Mouse (Mus musculus): ENCODE results near the gene Usp2. TPM values are rescaled to one million over a fixed set of nuclear protein-coding genes. Genes with fewer than 3 reads are reported as not detected.
A peak's percentile ranks its signal among the peaks of the same experiment; 100 is the strongest.

Usp2 gene
- total and polyA plus RNA-seq, 2 experiments from 2014 or later, result 14.2 to 19.6 TPM

DNA sequence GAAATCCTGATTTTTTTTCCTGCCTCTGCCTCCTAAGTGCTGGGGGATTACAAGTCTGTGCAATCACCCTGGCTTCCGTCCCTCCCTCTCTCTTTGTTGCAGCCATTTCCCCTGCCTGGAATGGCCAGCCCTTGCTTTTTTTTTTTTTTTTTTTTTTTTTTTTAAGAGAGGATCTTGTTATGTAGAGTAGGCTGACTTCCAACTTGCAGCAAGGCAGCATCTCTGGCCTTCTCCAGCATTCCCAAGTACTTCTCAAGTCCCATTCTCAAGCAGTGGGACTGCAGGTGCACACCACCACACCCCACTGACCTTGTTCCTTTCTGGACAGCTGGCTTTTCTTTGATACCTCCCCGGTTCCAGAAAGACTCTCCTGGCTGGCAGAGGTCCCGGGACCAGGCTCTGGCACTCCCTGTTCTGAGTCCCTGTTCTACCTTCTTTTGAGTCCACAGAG is 60.6 kb downstream of the Usp2 start:
- H3K4me2 ChIP-seq (ENCODE audit: low read depth, low read length), result no peak overlapping the region
- H3K27me3 ChIP-seq (ENCODE audit: insufficient read depth, low read length), result peaks cover 2% of the 10 kb centered on the region; the same call in 1 of the 2 replicates
- H3K36me3 ChIP-seq (ENCODE audit: insufficient read depth, low read length), result no peaks in the 10 kb centered on the region
- H3K27ac ChIP-seq, result no peak overlapping the region
- DNase-seq (ENCODE audit: low spot score) (no peak), ATAC-seq (no peak)
- no peak overlapping the region for H3K4me3 ChIP-seq (ENCODE audit: low read length)
- no peaks in the 10 kb centered on the region for H3K9me3 ChIP-seq (ENCODE audit: low read length)
- no peak for TF ChIP-seq CTCF (IDR thresholded peaks at IDR 0.05; ENCODE audit: low read depth)
- no peak overlapping the region for H3K9ac ChIP-seq (replicated peaks; ENCODE audit: low read length)
- 35% methylated on average over 3 of the region's 3 CpGs for WGBS
- peaks cover 4% of the 10 kb centered on the region for H3K4me1 ChIP-seq (ENCODE audit: insufficient read depth, low read length)

DNA sequence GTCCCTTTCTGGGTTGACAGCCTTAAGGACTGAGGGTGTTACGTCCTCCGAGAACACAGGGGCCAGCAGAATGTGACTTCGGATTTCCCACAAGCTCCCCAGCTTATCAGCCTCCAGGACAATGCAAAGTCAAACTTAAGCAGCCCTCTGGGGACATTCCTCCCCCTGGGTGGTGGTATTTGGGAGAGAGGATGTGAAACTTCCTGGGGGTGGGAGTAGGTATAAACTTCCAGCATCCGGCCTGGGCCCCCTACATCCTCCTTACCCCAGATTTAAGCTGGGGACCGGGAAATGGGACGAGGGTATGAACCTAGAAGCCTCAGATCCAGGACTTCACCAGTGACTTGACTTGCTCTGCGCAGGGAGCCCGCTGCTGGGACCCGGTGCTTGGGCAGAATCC is 62.8 kb downstream of the Usp2 start:
- H3K27ac ChIP-seq, result 0 out of 2 replicates have a peak overlapping the region, but pooled peaks have one; percentile 22

DNA sequence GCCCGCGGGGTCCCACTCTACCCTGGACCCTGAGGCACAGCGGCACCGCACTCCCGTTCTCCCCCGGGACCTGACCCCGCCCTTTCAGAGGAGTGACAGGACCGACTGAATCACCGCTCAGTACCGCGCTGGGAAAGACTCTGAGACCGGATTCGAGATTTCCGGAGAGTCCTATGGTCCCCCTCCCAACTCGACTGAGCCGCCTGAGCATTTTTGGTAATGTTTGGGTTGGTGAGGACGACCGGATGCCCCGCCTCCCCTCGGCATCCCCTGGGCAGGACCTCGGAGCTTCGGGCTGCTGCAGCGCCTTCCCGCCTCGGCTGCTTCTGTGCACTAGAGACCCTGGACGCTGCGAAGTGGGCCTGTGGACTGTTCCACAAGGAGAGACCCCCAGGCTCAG is 63.2 kb downstream of the Usp2 start:
- under 1% methylated on average over 27 of the region's 27 CpGs for WGBS
- ATAC-seq (0 out of 2 replicates have a peak, but pooled peaks have one; percentile 25), DNase-seq (ENCODE audit: low spot score) (peak; percentile 20)
- Histone ChIP-seq H3K27ac (0 out of 2 replicates have a peak overlapping the region, but pooled peaks have one; percentile 22), H3K4me1 (ENCODE audit: insufficient read depth, low read length) (peaks cover 13% of the 10 kb centered on the region), H3K9me3 (ENCODE audit: low read length) (no peaks in the 10 kb centered on the region), H3K4me2 (ENCODE audit: low read depth, low read length) (peak overlapping the region; percentile 59), H3K27me3 (ENCODE audit: insufficient read depth, low read length) (peaks cover 14% of the 10 kb centered on the region; the same call in 1 of the 2 replicates), H3K36me3 (ENCODE audit: insufficient read depth, low read length) (no peaks in the 10 kb centered on the region), H3K9ac (replicated peaks; ENCODE audit: low read length) (peak overlapping the region; percentile 26; the same call in 1 of the 2 replicates), H3K4me3 (ENCODE audit: low read length) (peak overlapping the region; percentile 26)
- no peak for TF ChIP-seq CTCF (IDR thresholded peaks at IDR 0.05; ENCODE audit: low read depth)

More for the DNA sequence above, 62.8 kb downstream of the Usp2 start:
- H3K4me1 ChIP-seq (ENCODE audit: insufficient read depth, low read length), result peaks cover 13% of the 10 kb centered on the region
- H3K4me2 ChIP-seq (ENCODE audit: low read depth, low read length), result peak overlapping the region; percentile 59
- H3K36me3 ChIP-seq (ENCODE audit: insufficient read depth, low read length), result no peaks in the 10 kb centered on the region
- DNase-seq (ENCODE audit: low spot score) (no peak), ATAC-seq (no peak)
- H3K27me3 ChIP-seq (ENCODE audit: insufficient read depth, low read length), result peaks cover 14% of the 10 kb centered on the region; the same call in 1 of the 2 replicates
- no peaks in the 10 kb centered on the region for H3K9me3 ChIP-seq (ENCODE audit: low read length)
- TF ChIP-seq CTCF (IDR thresholded peaks at IDR 0.05; ENCODE audit: low read depth), result no peak
- H3K4me3 ChIP-seq (ENCODE audit: low read length), result peak overlapping the region; percentile 26
- H3K9ac ChIP-seq (replicated peaks; ENCODE audit: low read length), result peak overlapping the region; percentile 26; the same call in 1 of the 2 replicates
- WGBS, result 13% methylated on average over 9 of the region's 9 CpGs

- Histone ChIP-seq H3K4me3 (ENCODE audit: low read length) (no peak overlapping the region), H3K36me3 (ENCODE audit: insufficient read depth, low read length) (no peaks in the 10 kb centered on the region), H3K9ac (replicated peaks; ENCODE audit: low read length) (no peak overlapping the region), H3K27me3 (ENCODE audit: insufficient read depth, low read length) (peaks cover 14% of the 10 kb centered on the region; the same call in 1 of the 2 replicates), H3K9me3 (ENCODE audit: low read length) (no peaks in the 10 kb centered on the region), H3K4me1 (ENCODE audit: insufficient read depth, low read length) (peaks cover 13% of the 10 kb centered on the region), H3K27ac (no peak overlapping the region), H3K4me2 (ENCODE audit: low read depth, low read length) (peak overlapping the region; percentile 59; the same call in 1 of the 2 replicates)
- 22% methylated on average over 19 of the region's 19 CpGs for WGBS
- ATAC-seq, result peak; percentile 18; the same call in 1 of the 2 replicates
- TF ChIP-seq CTCF (IDR thresholded peaks at IDR 0.05; ENCODE audit: low read depth), result no peak
- DNase-seq (ENCODE audit: low spot score), result no peak
Observed at GRCm38 (mm10) chr9:44130581-44131275, 63.9 kb downstream of the Usp2 start.

- ATAC-seq (no peak), DNase-seq (ENCODE audit: low spot score) (no peak)
- Histone ChIP-seq H3K27ac (peak overlapping the region; percentile 8; the same call in 1 of the 2 replicates), H3K4me3 (ENCODE audit: low read length) (no peak overlapping the region), H3K4me2 (ENCODE audit: low read depth, low read length) (no peak overlapping the region), H3K9ac (replicated peaks; ENCODE audit: low read length) (no peak overlapping the region), H3K36me3 (ENCODE audit: insufficient read depth, low read length) (no peaks in the 10 kb centered on the region), H3K27me3 (ENCODE audit: insufficient read depth, low read length) (peaks cover 19% of the 10 kb centered on the region; the same call in 1 of the 2 replicates), H3K9me3 (ENCODE audit: low read length) (no peaks in the 10 kb centered on the region), H3K4me1 (ENCODE audit: insufficient read depth, low read length) (peaks cover 11% of the 10 kb centered on the region)
- no peak for TF ChIP-seq CTCF (IDR thresholded peaks at IDR 0.05; ENCODE audit: low read depth)
- WGBS, result 49% methylated on average over 7 of the region's 7 CpGs
Observed at GRCm38 (mm10) chr9:44131276-44131590, 64.4 kb downstream of the Usp2 start.

- peaks cover 8% of the 10 kb centered on the region for H3K4me1 ChIP-seq (ENCODE audit: insufficient read depth, low read length)
- H3K4me3 ChIP-seq (ENCODE audit: low read length), result no peak overlapping the region
- no peaks in the 10 kb centered on the region for H3K9me3 ChIP-seq (ENCODE audit: low read length)
- ATAC-seq (no peak), DNase-seq (ENCODE audit: low spot score) (no peak)
- H3K27ac ChIP-seq, result no peak overlapping the region
- H3K36me3 ChIP-seq (ENCODE audit: insufficient read depth, low read length), result no peaks in the 10 kb centered on the region
- H3K27me3 ChIP-seq (ENCODE audit: insufficient read depth, low read length), result peaks cover 21% of the 10 kb centered on the region; the same call in 1 of the 2 replicates
- TF ChIP-seq CTCF (IDR thresholded peaks at IDR 0.05; ENCODE audit: low read depth), result no peak
- H3K4me2 ChIP-seq (ENCODE audit: low read depth, low read length), result no peak overlapping the region
- WGBS, result 71% methylated on average over 5 of the region's 5 CpGs
- H3K9ac ChIP-seq (replicated peaks; ENCODE audit: low read length), result no peak overlapping the region
Observed at GRCm38 (mm10) chr9:44132200-44132599, 65.4 kb downstream of the Usp2 start.
